Mouse (Mus musculus) erythroblast, embryonic 14.5 days (primary cell): ENCODE measurements at regions not wholly inside any gene's neighbourhood (a gene's known extent, or its start where the extent isn't known, plus 50 kb on each side); places are given as distances from the start of the nearest gene placed in this dataset.

ENCODE experiments used
- GATA1 ChIP-seq: IDR thresholded peaks from 2 replicates; pipeline ENCODE4 v1.6.1; 2012; ENCODE audit warnings: low read length, inconsistent platforms, mixed read lengths
- TAL1 ChIP-seq: IDR thresholded peaks from 3 replicates; pipeline ENCODE4 v1.6.1; 2012; ENCODE audit warnings: low read length, inconsistent platforms, mixed read lengths

DNA sequence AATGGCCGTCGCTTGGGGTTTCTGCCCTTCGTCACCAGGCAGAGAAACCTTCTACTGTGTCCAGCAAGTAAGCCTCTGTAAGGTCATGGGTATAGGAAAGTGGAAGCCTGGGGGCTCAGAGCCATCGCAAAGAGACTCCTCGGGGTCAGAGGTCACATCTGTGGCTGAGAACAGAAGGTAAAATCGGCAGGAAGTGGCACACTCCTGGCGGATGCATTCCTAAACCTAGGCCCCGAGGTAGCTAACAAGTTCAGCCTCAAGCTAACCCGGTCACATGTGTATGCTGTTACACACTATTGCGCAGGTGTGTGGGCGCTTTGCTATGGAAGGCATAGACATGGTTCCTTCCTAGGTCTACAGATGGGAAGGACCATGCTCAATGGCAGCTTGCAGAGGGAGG lies 134.0 kb downstream of the Fam43a start:
- TF ChIP-seq TAL1 (no peak), GATA1 (no peak)
